Mouse (Mus musculus) retina, postnatal 1 day (tissue): ENCODE measurements around the gene Sox18.
A peak's percentile ranks its signal among the peaks of the same experiment; 100 is the strongest.

Source experiments
- DNase-seq: peaks from one replicate; pipeline ENCODE4 v3.0.0-alpha.2; 2012

Sox18 gene

GRCm38 (mm10) chr2:181671326-181671725 is at the start of gene Sox18:
TSS of gene Sox18 (minus strand) at chr2:181671640.
- DNase-seq, result peak; percentile 46

DNA sequence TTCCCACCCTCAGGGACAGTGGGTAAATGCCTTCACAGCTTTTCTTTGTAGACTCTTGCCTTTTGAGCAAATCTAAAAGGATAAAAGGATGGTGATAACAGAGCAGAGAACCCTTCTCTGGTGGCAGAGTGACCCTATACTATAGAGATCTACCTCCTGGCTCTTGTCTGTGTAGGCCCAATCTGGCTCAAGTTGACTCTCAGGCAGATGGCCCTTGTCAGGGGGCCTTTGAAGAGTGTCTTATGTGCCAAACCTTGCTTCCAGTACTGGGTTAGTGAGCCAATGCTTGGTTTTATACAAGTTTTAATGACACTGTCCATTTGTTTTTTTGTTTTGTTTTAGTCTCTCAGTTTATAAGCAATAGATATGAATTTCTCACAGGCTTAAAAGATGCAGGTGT is 49.8 kb upstream of the Sox18 start:
- DNase-seq, result no peak

GRCm38 (mm10) chr2:181720061-181720460 is 48.6 kb upstream of the Sox18 start:
- no peak for DNase-seq

GRCm38 (mm10) chr2:181716991-181717390 is 45.6 kb upstream of the Sox18 start:
- DNase-seq, result no peak

GRCm38 (mm10) chr2:181715382-181715781 is 43.9 kb upstream of the Sox18 start:
- no peak for DNase-seq

DNA sequence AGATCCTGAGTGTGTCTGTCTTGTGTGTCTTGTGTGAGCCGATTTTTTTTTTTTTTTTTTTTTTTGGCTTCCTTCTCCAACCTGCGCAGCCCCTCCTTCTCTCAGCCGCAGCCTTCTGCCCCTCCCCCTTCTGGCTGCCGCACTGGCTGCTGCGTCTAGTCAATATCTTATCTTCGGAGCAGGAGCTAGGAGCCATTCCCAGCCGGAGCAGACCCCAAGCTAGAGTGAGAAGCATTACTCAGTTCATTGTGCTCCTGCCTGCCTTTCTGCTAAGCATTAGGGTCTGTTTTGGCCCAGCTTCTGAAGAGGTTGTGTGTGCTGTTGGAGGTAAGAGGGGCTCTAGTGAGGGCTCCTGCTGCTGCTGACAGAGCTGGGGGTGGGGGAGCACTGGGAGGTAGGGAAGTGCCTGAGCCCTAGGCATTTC is 43.5 kb upstream of the Sox18 start, which contains the start of gene Oprl1:
Oprl1 (plus strand) TSS at position 114 of the 424 bp plus-strand sequence.
- peak; percentile 60 for DNase-seq

GRCm38 (mm10) chr2:181713749-181714148 is 42.3 kb upstream of the Sox18 start:
- DNase-seq, result peak; percentile 51

- peak; percentile 42 for DNase-seq
Observed at GRCm38 (mm10) chr2:181706668-181707067, 35.2 kb upstream of the Sox18 start.

- peak; percentile 27 for DNase-seq
Observed at GRCm38 (mm10) chr2:181698241-181698640, 26.8 kb upstream of the Sox18 start, which contains the start of gene Lkaaear1. TSS of gene Lkaaear1 (minus strand) at chr2:181698442.

DNA sequence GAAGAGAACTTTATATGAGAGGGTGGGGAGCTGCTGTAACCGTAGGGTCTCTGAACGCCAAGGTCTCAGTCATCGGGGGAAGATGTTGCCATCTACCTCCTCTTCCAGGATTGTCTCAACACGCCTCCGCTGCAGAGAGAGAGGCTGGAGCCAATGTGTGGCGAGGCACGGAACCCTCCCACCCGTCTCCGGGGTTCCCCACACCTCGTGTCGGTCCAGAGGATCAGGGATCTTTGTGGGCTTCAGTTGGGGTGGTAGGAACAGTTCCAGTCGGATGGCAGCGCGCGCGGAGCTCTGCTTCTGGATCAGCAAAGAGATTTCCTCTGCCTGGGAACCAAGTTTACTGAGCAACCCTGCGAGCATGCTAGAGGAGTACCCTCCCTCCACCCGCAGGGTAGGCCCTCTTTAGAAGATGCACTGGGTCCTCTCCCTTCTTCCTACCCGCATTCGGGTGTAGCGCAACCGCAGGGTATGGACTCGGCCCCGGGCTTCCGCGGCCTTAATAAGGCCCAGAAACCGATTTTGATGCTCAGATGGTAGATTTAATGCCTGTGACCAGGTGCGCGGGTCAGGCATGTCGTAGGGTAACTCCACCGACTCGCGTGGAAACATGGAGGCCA is 25.5 kb upstream of the Sox18 start:
- DNase-seq, result no peak

GRCm38 (mm10) chr2:181695776-181696175 is 24.3 kb upstream of the Sox18 start:
- DNase-seq, result no peak

DNA sequence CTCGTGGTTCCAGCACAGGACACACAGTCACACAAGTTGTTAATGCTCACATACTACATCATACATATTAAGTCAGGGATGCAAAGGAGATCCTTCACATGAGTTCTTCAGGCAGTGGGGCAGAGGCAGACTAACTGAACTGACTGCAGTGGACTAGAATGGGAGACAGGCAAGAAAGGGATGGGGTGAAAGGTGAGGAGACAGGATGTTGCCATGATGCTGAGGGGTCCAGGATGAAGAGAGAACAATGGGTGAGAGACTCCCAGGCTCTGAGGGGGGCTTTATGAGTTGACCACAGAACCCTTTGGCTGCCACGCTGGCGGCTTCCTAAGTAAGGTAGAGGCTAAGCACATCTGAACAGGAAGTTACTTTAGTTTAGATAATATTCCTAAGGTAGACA is 23.1 kb upstream of the Sox18 start:
- no peak for DNase-seq

DNA sequence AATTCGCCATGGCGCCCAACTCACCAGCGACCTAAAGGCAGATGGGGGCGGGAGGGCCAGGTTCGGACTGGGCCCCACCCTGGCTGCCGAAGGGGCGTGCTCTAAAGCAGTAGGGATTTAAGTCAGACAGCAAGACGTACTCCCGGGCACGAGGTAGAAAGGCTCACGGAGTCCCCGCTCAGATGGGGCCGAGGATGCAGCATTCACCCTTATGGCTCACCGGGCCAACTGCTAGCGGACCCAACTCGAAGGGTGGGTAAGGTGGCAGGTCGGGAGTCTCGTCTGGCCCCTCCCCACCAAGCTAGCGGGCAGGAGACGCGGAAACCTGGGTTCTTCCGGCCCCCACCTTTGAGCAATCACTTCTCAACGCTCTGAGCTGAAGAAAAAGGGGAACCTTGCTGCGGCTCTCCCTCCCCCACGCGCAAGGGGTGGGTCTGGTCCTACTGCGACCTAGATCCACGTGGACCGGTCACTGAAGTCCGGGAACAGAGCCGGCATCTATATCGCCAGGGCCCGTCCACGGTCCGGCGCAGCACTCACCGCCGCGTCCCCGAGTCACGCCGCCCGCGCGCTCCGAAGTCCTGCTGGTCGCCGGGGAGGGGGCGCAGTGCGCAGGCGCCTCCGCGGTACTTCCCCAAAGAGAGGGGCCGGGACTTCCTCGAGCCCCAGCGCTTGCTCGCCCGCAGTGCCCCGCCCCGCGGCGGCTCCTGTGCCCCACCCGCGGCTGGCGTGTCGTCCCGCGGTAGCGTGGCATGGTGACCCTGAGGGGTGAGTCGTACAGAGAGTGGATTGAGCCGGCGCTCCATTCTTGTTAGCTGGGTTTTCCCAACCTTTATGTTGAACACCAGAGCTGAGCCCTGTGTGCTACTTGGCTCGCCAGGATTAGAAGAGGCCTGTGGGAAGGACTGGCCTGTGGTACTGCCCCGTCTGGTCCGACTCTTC is 22.2 kb upstream of the Sox18 start, which contains the start of gene Rgs19:
Rgs19 (minus strand) TSS at position 639 of the 942 bp plus-strand sequence.
- peak; percentile 85 for DNase-seq

GRCm38 (mm10) chr2:181692304-181692703 is 20.9 kb upstream of the Sox18 start:
- DNase-seq, result no peak

- no peak for DNase-seq
Observed at GRCm38 (mm10) chr2:181691571-181691970, 20.1 kb upstream of the Sox18 start.

DNA sequence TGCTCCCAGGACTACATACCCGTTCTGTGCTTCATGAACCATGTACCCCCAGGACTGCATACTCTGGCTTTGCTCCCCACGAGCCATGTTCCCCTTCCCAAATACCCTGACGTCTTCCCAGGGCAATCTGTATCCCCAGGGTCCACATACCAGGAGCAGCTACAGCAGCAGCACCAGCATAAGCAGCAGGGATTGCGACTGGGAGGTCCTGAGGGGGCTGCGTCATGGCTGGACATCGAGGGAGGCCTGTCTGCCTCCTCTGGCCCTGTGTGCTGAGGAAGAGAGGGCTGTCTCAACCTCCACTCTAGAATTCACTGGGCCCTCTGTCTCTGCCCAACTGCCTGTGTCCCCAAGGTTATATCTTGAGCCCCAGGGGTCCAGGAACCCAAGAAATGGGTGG is 19.6 kb upstream of the Sox18 start:
- no peak for DNase-seq

DNA sequence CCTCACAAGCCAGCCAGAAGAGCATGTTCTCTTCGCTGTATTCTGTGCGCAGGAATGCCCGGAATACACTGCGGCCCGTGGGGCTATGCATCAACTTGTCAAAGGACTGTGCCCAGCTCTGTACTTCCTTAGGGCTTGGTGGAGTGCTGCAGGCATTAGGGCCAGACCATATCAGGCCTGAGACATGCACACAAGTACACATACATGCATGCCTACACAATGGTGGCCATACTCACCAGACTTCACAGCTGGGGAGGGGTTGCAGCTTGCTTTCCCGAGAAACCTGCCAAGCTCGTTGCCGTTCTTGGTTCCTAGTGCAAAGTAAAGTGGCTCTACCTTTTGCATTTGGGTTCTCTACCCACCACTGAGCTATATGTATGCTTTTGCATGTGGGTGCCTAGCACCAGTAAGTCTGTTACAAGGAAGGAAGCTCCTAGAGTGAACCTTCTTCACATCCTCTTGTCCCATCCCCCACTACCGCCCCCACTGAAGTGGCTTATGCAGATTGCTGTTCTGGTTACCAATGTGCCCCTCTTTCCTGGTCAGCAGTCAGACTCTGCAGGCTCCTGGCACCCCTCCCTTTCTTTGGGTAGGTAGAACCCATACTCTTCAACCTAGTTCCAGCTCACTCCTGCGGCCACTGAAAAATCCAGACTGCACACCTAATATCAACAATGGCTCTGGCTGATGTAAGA is 18.2 kb upstream of the Sox18 start:
- no peak for DNase-seq

DNA sequence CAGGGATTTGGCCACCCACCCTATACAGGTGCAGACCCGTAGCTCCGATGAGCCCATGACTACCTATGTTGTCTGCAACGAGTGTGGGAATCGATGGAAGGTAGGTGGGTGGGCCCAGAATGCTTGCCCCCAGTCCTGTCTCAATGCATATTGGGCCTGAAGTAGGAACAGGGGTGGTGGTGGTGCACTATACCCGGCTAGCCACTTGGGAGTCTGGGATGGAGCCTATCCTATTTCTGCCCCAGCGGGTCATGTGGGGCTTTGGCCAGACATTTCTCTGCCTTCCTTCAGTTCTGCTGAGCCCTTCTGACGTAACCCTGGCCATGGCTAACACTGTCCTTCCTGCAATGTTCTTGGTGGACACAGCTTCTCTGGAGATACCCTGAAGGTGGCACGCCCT is 16.1 kb upstream of the Sox18 start:
- DNase-seq, result no peak

- DNase-seq, result no peak
Observed at GRCm38 (mm10) chr2:181685686-181686085, 14.2 kb upstream of the Sox18 start.

GRCm38 (mm10) chr2:181684713-181685112 is 13.3 kb upstream of the Sox18 start:
- no peak for DNase-seq

DNA sequence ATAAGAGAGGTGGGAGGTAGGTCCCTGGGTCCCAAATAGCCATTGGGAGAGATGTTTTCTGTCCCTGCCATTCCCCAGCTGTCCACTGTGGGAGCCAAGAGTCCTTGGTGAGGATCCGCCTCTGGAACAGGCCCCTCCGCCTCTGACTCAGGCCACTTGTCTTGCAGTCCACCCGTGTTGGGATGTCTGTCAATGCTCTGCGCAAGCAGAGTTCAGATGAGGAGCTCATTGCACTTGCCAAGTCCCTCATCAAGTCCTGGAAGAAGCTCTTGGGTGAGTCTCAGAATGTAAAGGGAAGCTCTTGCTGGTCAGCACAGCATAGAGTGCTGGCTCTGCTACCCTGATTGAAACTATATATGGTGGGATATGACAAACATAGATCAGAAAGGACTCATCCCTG is 11.9 kb upstream of the Sox18 start:
- DNase-seq, result no peak

DNA sequence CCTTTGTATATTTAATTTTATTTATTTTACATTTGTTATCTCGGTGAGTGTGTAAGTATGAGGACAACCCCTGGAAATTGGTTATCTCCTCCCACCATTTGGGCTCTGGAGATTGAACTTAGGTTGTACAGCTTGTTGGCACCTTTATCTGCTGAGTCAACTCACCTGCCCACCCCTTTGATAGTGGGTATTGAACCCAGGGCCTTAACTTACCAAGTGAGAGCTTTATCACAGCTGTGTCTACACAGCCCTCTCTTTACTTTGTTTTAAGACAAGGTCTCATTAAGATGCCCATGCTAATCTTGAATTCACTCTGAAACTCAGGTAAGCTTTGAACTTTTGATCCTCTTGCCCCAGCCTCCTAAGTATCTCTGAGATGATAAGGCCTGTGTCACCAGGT is 10.5 kb upstream of the Sox18 start:
- no peak for DNase-seq

DNA sequence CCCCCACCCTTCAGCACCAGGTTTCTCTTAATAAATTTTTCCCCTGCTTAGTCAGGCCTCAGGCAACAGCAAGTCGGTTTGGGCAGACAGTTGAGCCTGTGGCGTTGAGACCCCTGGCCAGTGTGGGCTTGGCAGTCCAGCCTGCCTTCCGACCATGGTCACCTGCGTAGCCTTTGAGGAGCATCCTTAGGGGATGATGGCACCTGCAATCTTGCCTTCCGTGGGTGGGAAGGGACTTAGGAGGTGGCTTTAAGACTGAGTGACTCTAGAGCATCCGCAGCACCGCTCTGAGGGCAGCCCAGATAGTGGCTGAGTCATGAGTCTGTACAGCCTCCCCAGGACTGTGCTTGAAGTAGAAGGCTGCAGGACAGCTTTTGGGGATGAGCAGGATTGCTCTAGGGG is 9.3 kb upstream of the Sox18 start:
- DNase-seq, result no peak
